Mouse (Mus musculus) hindbrain, embryonic 12.5 days (tissue): ENCODE data around the gene Csf1. TPM values are rescaled to one million over a fixed set of nuclear protein-coding genes. Genes with fewer than 3 reads are reported as not detected.

Source experiments
- ATAC-seq: fragments of 200-750 bp; cut with Nextera tagmentation; 2 replicates; pipeline ENCODE4 v1.8.0; 2017; ENCODE audit warnings: moderate TSS enrichment; ENCODE audit not compliant: low FRiP score
- H3K27ac ChIP-seq: fragments of 300-500 bp; sonication (generic); 2 replicates; pipeline ENCODE4 v1.5.1; 2016; ENCODE audit warnings: mild to moderate bottlenecking
- H3K27me3 ChIP-seq: fragments of 300-500 bp; sonication (generic); 2 replicates; pipeline ENCODE4 v1.6.1; 2016; ENCODE audit warnings: mild to moderate bottlenecking
- H3K36me3 ChIP-seq: fragments of 300-500 bp; sonication (generic); 2 replicates; pipeline ENCODE4 v1.6.1; 2016; ENCODE audit warnings: mild to moderate bottlenecking
- H3K4me1 ChIP-seq: fragments of 300-500 bp; sonication (generic); 2 replicates; pipeline ENCODE4 v1.6.1; 2016
- H3K4me2 ChIP-seq: fragments of 300-500 bp; sonication (generic); replicated peaks from 2 replicates; pipeline ENCODE4 v1.6.1; 2016; ENCODE audit warnings: mild to moderate bottlenecking
- H3K4me3 ChIP-seq: fragments of 300-500 bp; sonication (generic); 2 replicates; pipeline ENCODE4 v1.5.1; 2016; ENCODE audit warnings: mild to moderate bottlenecking
- H3K9ac ChIP-seq: fragments of 300-500 bp; sonication (generic); 2 replicates; pipeline ENCODE4 v1.6.1; 2016; ENCODE audit warnings: mild to moderate bottlenecking, moderate library complexity
- H3K9me3 ChIP-seq: fragments of 300-500 bp; sonication (generic); replicated peaks from 2 replicates; pipeline ENCODE4 v1.6.1; 2016; ENCODE audit warnings: mild to moderate bottlenecking
- WGBS: fragments of 180-500 bp; shearing (Covaris S2); methylation state at CpG from one replicate; pipeline ENCODE4 v1.1.7; 2016; 5-methylcytosine and 5-hydroxymethylcytosine counted together
- polyA plus RNA-seq: library from polyadenylated mRNA; unstranded; fragments of >200 nt; fragmentation: Nextera tagmentation; extraction: Ambion mirVana; gene quantifications from 2 replicates; pipeline ENCODE4 v1.2.1, GENCODE M21; 2016

The Csf1 gene
- polyA plus RNA-seq: 8.8 and 9.2 TPM in 2 replicates

DNA sequence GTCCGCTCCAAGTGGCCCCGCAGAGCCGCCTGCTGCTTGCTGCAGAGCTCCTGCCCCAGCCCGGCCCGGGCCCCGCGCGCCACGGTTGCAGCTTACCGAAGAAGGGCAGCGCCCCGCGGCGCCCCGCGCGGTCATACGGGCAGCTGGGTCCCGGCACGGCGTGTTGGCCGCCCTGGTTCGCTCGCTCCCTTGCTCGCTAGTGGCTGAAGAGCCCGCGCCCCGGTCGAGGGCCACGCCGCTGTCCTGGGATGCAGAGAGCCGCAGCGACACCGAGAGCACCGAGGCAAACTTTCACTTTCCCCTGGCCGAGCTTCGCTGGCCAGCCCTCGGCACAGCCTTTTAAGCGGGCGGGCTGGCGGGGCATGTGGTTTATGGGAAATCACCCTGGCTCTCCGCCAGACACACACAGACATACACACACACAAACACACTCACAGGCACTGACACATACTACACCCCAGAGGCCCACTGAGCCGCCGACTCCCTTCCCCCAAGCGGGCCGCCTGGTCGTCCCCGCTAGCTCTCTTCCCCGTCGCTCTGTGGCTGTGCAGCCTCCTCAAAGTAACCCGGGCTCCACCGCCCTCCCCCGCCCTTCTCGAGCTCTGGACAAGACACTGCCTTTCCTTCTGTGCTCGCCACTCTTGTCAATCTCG, at the start of gene Csf1:
Csf1 (minus strand) TSS at position 541 of the 653 bp plus-strand sequence.
- H3K27me3 ChIP-seq: 0 out of 2 replicates have a peak, but pooled peaks cover 3% of the 10 kb centered on the region
- peak within 1 kb of the TSS; percentile 74 for H3K9ac ChIP-seq
- peak; percentile 91 for ATAC-seq
- H3K27ac ChIP-seq: peak within 1 kb of the TSS; percentile 25
- H3K36me3 ChIP-seq: no peaks in the 10 kb centered on the region
- peaks cover 19% of the 10 kb centered on the region for H3K4me1 ChIP-seq
- H3K4me3 ChIP-seq: peak within 1 kb of the TSS; percentile 48
- H3K9me3 ChIP-seq: no peaks in the 10 kb centered on the region
- under 1% methylated on average over 51 of the region's 56 CpGs for WGBS
- H3K4me2 ChIP-seq: peak within 1 kb of the TSS; percentile 85

DNA sequence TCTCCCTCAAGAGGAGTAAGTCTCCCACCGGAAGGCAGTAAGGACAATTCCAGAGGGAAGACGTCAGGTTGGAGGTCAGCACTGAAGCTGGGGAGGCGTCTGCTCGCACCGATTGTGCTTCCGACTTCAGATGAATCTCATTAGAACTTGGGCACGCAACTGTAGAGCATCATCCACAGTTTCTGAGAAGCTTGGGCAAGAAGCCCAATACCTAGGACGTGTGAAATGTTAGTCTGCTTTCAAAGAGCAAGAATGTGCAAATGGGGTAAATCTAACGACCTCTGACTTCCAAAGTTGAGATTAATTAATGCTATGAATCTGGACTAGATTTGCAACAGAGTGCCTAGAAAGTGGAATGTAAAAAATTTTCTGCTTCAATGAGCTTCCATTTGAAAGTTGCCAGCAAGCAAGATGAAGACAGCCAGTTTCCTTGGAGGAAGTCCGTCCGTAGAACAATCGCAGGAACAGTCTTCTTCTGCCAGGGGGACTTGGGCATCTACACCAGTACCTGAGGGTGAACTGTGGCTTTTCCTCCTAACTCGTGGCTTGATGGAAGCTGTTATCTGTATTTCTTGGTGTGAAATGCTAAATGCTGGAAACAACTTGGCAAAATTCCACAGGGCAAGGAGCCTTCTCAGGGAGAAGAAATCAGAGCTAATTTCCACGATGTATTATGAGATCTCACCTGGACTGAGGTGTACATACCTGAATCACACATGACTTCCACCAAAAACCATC, 47.9 kb upstream of the Csf1 start:
- no peak for ATAC-seq

DNA sequence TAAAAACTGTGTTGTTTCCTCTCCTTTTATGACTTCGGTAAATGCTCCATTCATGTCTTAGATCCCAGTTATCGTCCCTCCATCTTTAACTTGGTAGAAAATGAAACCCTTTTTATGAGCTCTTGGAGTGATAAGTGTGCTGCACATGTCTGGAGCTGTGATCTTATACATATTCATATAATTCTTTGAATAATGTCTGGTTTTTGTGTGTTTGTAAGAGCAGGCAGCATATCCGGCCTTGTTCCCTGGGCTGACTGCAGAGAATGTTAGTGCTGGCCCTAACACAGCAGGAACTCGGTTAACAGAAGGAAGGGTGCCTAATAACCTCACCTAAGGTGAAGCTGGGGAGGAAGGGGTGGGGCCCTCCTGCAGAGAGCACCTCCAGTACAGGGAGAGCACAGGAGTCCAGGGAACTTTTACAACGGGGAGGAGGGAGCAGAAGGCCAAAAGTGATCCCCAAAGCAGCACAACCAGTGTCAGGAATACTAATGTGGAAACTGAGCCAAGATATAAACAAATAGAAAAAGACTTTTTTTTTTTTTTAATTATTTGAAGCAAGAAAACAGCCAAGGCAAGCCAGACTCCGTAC, 47.2 kb upstream of the Csf1 start:
- no peaks in the 10 kb centered on the region for H3K36me3 ChIP-seq
- no peak for ATAC-seq
- no peak overlapping the region for H3K9ac ChIP-seq
- peaks cover 9% of the 10 kb centered on the region for H3K4me1 ChIP-seq
- 38% methylated on average over 6 of the region's 6 CpGs for WGBS
- H3K27me3 ChIP-seq: no peaks in the 10 kb centered on the region
- H3K4me3 ChIP-seq: no peak overlapping the region
- H3K9me3 ChIP-seq: no peaks in the 10 kb centered on the region
- no peak overlapping the region for H3K4me2 ChIP-seq
- H3K27ac ChIP-seq: no peak overlapping the region

More for the DNA sequence above, 47.9 kb upstream of the Csf1 start:
- no peaks in the 10 kb centered on the region for H3K9me3 ChIP-seq
- no peaks in the 10 kb centered on the region for H3K27me3 ChIP-seq
- H3K36me3 ChIP-seq: no peaks in the 10 kb centered on the region
- WGBS: 53% methylated on average over 14 of the region's 14 CpGs
- no peak overlapping the region for H3K4me2 ChIP-seq
- H3K4me3 ChIP-seq: no peak overlapping the region
- no peak overlapping the region for H3K9ac ChIP-seq
- peaks cover 9% of the 10 kb centered on the region for H3K4me1 ChIP-seq
- no peak overlapping the region for H3K27ac ChIP-seq

DNA sequence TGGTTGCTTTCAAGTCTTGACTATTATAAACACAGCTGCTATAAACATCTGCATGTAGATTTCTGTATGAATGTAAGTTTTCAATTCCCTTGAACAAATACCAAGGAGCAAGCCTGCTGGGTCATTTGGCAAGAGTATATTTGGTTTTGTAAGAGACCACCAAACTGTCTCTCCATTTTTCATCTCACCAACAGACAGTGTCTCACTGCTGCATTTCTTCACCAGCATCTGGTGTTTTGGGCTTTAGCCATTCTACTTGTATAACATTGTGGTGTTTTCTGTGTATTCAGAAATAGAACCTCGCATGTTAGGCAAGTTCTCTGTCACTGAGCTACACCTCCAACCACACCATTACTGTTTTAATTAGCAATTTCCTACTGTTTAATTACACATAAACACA, 46.6 kb upstream of the Csf1 start:
- peaks cover 7% of the 10 kb centered on the region for H3K4me1 ChIP-seq
- no peak overlapping the region for H3K27ac ChIP-seq
- no peaks in the 10 kb centered on the region for H3K27me3 ChIP-seq
- H3K4me2 ChIP-seq: no peak overlapping the region
- H3K4me3 ChIP-seq: no peak overlapping the region
- H3K9ac ChIP-seq: no peak overlapping the region
- no peak for ATAC-seq
- whole genome bisulfite sequencing: 82% methylated on average over 1 of the region's 1 CpGs
- H3K36me3 ChIP-seq: no peaks in the 10 kb centered on the region
- H3K9me3 ChIP-seq: no peaks in the 10 kb centered on the region

DNA sequence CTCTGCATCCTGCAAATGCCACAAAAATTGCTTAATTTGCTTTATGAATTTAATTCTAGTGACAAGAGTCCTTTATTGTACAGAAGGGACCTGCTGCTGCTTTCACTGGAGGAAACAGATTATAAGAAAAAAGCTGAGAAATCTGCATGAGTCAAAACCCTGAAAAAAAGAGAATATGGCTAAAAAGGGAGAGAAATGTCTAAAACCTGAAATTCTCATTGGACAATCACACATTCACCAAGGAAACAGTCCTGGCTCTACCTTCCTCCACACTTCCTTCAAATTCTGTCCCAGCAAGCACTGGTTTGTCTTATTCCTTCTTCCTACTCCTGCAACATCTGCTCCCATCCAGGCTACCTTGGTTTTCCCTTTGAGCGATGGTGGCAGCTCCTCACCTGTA, 44.5 kb upstream of the Csf1 start:
- H3K27me3 ChIP-seq: no peaks in the 10 kb centered on the region
- WGBS: 87% methylated on average over 1 of the region's 1 CpGs
- no peak overlapping the region for H3K4me2 ChIP-seq
- no peak for ATAC-seq
- H3K4me3 ChIP-seq: no peak overlapping the region
- H3K9ac ChIP-seq: no peak overlapping the region
- no peak overlapping the region for H3K27ac ChIP-seq
- H3K9me3 ChIP-seq: no peaks in the 10 kb centered on the region
- peaks cover 7% of the 10 kb centered on the region for H3K4me1 ChIP-seq
- no peaks in the 10 kb centered on the region for H3K36me3 ChIP-seq

DNA sequence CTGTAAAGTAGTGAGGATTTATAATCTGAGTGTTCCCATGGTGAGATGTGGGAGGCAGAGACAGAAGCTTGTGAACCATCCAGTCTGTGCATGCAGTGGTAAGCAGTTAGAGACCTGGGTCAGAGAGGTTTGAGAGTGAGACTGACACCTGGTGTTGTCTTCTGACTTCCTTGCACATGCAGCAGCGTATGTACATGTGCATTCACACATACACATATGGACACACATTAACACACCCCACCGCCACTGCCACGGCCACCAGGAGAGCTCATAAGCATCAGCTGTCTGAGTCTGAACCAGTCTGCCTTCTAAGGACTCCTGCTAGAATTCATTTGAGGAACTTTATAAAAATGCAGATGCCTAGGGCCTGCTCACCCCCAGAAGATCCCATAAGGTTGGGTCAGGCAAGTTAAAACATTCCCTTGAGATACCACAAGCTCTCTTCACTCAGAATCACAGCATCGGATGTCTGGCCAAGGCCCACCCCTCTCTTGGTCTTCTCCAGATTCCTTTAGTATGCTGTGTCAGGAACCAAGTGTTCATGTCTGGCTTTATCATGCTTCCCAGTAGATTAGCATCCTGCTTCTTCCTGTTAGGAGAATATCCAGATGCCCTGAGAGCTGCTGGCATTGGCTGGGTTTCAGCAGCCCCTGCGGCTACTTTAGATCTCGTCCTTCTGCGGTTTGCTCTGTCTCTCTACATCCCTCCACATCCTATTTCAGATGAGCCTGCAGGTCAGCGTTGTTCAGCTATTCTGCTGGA, 42.1 kb upstream of the Csf1 start:
- Histone ChIP-seq H3K27me3 (no peaks in the 10 kb centered on the region), H3K27ac (no peak overlapping the region), H3K4me3 (no peak overlapping the region), H3K4me2 (no peak overlapping the region), H3K4me1 (peaks cover under 1% of the 10 kb centered on the region), H3K9ac (no peak overlapping the region), H3K9me3 (no peaks in the 10 kb centered on the region), H3K36me3 (no peaks in the 10 kb centered on the region)
- 88% methylated on average over 8 of the region's 8 CpGs for WGBS
- no peak for ATAC-seq

DNA sequence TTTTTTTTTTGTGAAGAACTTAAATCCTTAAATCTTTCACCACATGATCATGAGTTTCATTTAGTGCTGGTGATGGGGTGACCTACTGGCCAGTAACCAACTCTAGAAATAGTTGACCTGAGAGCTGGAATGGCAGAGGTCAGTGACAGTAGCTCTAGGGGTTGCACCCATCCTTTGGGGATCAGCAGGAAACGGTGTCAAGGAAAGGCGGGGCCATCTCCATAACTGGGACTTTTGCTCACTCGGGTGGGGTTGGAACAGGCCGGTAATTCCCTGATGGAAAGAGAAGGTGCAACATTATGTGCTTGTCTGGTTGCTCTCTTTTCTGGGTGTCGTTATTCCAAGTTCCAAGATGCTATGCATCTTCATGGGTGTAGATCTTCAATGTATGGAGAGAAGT, 38.7 kb upstream of the Csf1 start:
- Histone ChIP-seq H3K27ac (no peak overlapping the region), H3K9me3 (no peaks in the 10 kb centered on the region), H3K4me1 (peaks cover 2% of the 10 kb centered on the region), H3K9ac (no peak overlapping the region), H3K4me3 (no peak overlapping the region), H3K4me2 (no peak overlapping the region), H3K36me3 (no peaks in the 10 kb centered on the region), H3K27me3 (no peaks in the 10 kb centered on the region)
- ATAC-seq: no peak
- WGBS: 85% methylated on average over 5 of the region's 5 CpGs

DNA sequence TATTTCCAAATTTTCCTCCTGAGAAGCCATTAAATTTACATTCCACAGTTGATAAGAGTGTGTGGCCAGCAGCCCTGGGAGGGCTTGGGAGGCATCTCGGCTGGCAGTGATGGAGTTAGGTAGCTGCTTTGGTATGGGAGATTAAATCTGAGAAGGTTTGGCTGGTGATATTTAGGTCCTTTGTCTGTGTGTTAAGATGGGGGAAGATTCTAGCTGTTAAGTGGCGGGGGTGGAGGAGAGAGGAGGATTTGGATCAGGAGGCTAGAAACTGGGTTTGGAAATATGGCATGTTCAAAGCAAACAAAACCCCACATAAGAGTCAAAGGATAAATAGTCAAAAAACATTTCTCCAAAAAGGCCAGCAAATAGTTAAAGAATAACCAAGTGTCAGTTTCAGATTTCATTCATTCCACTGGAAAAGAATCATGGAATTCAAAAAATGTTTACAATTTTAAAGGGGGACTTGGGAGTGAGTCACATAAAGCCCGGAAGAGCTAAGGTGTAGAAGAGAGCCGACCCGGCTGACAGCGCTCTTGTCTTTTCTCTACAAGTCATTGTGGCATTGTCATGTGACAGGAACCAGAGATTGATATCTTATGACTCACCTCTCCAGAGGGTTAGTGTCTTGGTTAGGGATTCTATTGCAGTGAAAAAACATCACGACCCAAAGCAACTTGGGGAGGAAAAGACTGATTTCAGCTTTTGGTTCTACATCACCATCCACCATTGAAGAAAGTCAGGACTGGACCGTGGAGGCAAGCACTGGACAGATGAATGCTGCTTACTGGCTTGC, 36.1 kb upstream of the Csf1 start:
- Histone ChIP-seq H3K27ac (no peak overlapping the region), H3K4me1 (peaks cover 13% of the 10 kb centered on the region), H3K4me2 (no peak overlapping the region), H3K4me3 (no peak overlapping the region), H3K36me3 (no peaks in the 10 kb centered on the region), H3K9ac (no peak overlapping the region), H3K9me3 (no peaks in the 10 kb centered on the region), H3K27me3 (no peaks in the 10 kb centered on the region)
- no peak for ATAC-seq
- 83% methylated on average over 8 of the region's 8 CpGs for WGBS

DNA sequence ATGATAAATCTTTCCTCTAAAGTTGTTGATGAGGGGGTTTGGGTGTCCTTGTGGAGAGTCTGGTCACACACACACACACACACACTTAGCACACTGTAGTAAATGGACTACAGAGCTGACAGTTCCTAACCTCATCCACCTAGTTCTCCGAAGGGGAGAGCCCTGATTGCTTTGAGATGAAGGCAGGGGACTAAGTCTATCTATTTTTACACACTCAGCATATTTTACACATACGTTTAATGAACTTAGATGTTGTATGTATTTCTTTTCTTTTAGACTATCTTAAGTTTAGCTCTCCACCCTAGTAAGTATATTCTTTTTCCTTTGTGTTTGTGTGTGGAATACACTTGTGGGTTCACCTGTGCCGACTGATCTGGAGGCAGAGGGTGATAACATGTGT, 34.6 kb upstream of the Csf1 start:
- Histone ChIP-seq H3K36me3 (no peaks in the 10 kb centered on the region), H3K9ac (no peak overlapping the region), H3K27me3 (no peaks in the 10 kb centered on the region), H3K27ac (no peak overlapping the region), H3K4me3 (no peak overlapping the region), H3K4me1 (peaks cover 13% of the 10 kb centered on the region), H3K9me3 (no peaks in the 10 kb centered on the region), H3K4me2 (no peak overlapping the region)
- ATAC-seq: no peak
- 90% methylated on average over 3 of the region's 3 CpGs for WGBS

DNA sequence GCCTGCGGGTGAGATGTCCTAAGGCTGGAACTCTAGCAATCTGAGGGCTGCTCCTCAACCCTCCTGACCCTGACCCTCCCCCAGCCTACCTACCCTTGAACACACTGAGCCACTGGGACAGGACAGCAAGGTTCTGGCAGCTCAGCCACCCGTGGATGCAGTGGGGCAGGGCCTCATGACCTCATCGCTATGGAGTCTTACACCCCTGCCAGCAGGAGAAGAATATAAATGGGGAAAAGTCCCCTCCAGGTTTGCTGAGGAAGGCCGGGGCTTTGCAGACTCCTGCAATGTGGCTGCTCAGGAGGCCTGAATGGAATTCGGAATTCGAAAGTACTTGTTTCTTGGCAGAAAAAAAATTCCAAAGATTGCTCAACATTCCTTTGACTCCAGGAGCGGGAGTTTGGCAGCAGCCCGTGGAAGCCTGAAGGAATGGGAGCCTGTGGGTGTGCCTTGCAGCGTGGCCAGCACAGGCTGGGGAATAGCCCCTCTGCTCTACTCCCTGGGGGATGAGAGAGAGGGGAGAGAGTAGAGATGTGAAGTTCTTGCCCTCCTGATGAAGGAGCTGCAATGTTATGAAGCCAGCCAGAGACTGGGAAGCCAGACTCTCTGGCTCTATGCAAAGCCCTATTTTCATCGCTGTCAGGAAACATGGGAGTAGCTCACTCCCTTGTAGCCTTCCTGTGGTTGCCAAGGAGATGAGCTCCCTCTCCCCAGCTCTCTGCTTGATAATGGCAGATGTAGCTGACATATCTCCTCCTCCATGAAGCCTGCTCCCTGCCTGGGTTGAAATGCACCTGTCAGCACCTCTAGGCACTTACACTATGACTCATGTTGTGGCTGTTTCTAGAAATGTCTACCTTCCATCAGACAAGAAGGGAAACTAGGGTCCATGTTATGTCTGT, 33.3 kb upstream of the Csf1 start:
- Histone ChIP-seq H3K9me3 (no peaks in the 10 kb centered on the region), H3K36me3 (no peaks in the 10 kb centered on the region), H3K27me3 (no peaks in the 10 kb centered on the region), H3K27ac (peak overlapping the region; percentile 76), H3K4me3 (no peak overlapping the region), H3K9ac (no peak overlapping the region), H3K4me2 (peak overlapping the region; percentile 17; the same call in 1 of the 2 replicates), H3K4me1 (peaks cover 13% of the 10 kb centered on the region)
- ATAC-seq: peak; percentile 65
- 9% methylated on average over 9 of the region's 10 CpGs for WGBS

DNA sequence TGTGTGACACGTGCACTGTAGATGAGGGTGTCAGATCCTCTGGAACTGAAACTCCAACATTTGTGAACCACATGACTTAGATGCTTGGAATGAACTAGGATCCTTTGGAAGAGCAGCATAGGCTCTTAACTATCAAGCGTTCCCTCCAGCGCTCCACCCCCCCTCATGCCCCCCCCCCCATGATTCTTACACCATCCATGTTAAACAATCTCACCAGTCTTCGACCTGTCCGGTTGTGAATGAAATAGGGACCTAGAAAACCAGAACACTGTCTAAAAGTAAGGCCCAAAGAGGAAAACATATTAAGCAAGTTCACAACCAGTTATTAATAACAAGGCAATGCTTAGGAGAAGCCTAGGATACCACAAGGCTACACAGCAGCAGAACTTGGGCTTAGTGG, 32.5 kb upstream of the Csf1 start:
- Histone ChIP-seq H3K4me1 (peaks cover 18% of the 10 kb centered on the region), H3K27me3 (no peaks in the 10 kb centered on the region), H3K9me3 (no peaks in the 10 kb centered on the region), H3K27ac (no peak overlapping the region), H3K36me3 (no peaks in the 10 kb centered on the region), H3K9ac (no peak overlapping the region), H3K4me3 (no peak overlapping the region), H3K4me2 (no peak overlapping the region)
- no peak for ATAC-seq
- WGBS: 96% methylated on average over 5 of the region's 5 CpGs
